Mouse (Mus musculus): Measurements from ENCODE around the gene Evc2.

DNA sequence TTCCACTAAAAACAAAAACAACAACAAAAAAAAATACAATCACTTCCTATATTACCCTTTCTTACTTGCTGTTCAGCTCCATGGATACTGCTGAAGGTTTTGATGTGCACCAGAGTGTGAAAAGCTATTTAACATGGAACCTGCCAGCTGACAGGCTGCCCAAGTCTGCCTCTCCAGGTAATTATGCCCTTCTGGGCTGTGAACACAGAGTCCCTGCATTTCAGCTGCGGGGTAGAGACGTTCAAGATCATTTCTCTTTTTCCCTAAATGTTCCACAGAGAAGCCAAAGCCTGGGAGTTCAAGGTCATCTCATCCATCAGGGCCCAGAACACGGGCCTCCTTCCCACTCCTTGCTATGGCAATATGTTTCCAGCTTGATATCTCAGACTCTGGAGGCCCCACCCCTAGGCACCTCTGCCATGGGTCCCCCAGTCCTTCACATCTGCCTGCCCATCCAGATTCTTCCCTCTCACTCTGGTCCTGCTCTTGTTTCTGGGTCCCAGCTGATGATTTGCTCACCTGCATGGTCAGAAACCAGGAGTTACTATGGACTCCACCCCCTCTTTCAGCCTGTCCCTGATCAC lies 133.8 kb downstream of the Evc2 start:
- no peak for TF ChIP-seq MYOD1 (IDR thresholded peaks at IDR 0.05; ENCODE audit: control insufficient read depth in 1 of 3, insufficient read length in 2 of 3, low read depth in 2 of 3)
- no peak for TF ChIP-seq POLR2A (IDR thresholded peaks at IDR 0.05; ENCODE audit: insufficient read length, low read depth)
- TF ChIP-seq POLR2AphosphoS2 (IDR thresholded peaks at IDR 0.05; ENCODE audit: insufficient read length, low read depth), result no peak
- no peak for TF ChIP-seq USF1 (IDR thresholded peaks at IDR 0.05; ENCODE audit: low read depth)
